Mouse (Mus musculus) liver, postnatal 0 days (tissue): ENCODE data around the gene Man1c1.
A peak's percentile ranks its signal among the peaks of the same experiment; 100 is the strongest.

Experiments
- CTCF ChIP-seq: sonication (generic); IDR thresholded peaks from 2 replicates; pipeline ENCODE4 v1.5.1; 2016; ENCODE audit warnings: antibody characterized with exemption, low read depth
- EP300 ChIP-seq: IDR thresholded peaks from 2 replicates; pipeline ENCODE4 v1.6.1; 2016; ENCODE audit warnings: antibody characterized with exemption, low read depth, mild to moderate bottlenecking

GRCm38 (mm10) chr4:134612070-134612667 lies 91.9 kb downstream of the Man1c1 start:
- TF ChIP-seq CTCF = peak; percentile 23; the same call in 1 of the 2 replicates
- TF ChIP-seq EP300 = no peak
